ENCODE assay signal across 8 mouse cellular contexts in genomic region chr3:131302452-131303319, GRCm38 (mm10). TPM values are rescaled to one million over a fixed set of nuclear protein-coding genes. Genes with fewer than 3 reads are reported as not detected.
DNase-seq lines count a peak whose midpoint lies in the region; ATAC-seq lines count a peak whose summit lies in the region.

Cyp2u1 (minus strand) TSS chr3:131303227.

- peaks cover 4% of the 10 kb centered on the region; the same call in 1 of the 2 replicates for H3K4me1 ChIP-seq in hindbrain, embryonic 12.5 days

- peak; percentile 98 for ATAC-seq in hindbrain, embryonic 12.5 days (ENCODE audit: low FRiP score)

- peaks cover 14% of the 10 kb centered on the region; the same call in 1 of the 2 replicates for H3K27me3 ChIP-seq in hindbrain, embryonic 12.5 days

- peak within 1 kb of the TSS; percentile 73 for H3K27ac ChIP-seq in hindbrain, embryonic 12.5 days

- H3K9me3 ChIP-seq in hindbrain, embryonic 12.5 days (replicated peaks), result no peaks in the 10 kb centered on the region

- no peaks in the 10 kb centered on the region for H3K36me3 ChIP-seq in hindbrain, embryonic 12.5 days

- H3K9ac ChIP-seq in hindbrain, embryonic 12.5 days, result peak within 1 kb of the TSS; percentile 67

- H3K4me2 ChIP-seq in hindbrain, embryonic 12.5 days (replicated peaks), result peak within 1 kb of the TSS; percentile 95

- WGBS in hindbrain, embryonic 12.5 days, result under 1% methylated on average over 71 of the region's 71 CpGs

- peak within 1 kb of the TSS; percentile 78 for H3K4me3 ChIP-seq in hindbrain, embryonic 12.5 days

- DNase-seq in Muller cell, postnatal 12 days (ENCODE audit: inconsistent ontology term), result peak; percentile 95
- peak; percentile 93 for DNase-seq in cerebellum, adult 9-10 months
- DNase-seq in frontal cortex, postnatal 10 days (ENCODE audit: low spot score in 2 of 2), result peak; percentile 85 to 90
- peak; percentile 88 to 92 for DNase-seq in layer of hippocampus, postnatal 14 days (ENCODE audit: low spot score in 2 of 2)
- peak; percentile 91 for DNase-seq in lung, postnatal 10 days
- DNase-seq in ovary, postnatal 14 days (ENCODE audit: low spot score), result peak; percentile 73
- DNase-seq in thymus, postnatal 10 days (ENCODE audit: low spot score in 2 of 2), result peak; percentile 80 to 83

RNA-seq across cellular contexts. Expression of gene Cyp2u1, which starts in this region (rescaled TPM):
- polyA plus RNA-seq in hindbrain, embryonic 12.5 days (2016; fragmentation: Nextera tagmentation; extraction: Ambion mirVana), result 3.3 and 3.6 TPM in 2 replicates
- 10 to 100 TPM; 15.1 to 15.3 TPM for total RNA-seq in layer of hippocampus, postnatal 14 days (2021)

Comparison
In these comparisons a context has a peak if more than half of its experiments do, and no peak if none do; other contexts are left out.
1. Peak in every context shown above with its lines: DNase-seq, ATAC-seq, H3K4me3 ChIP-seq and H3K27ac ChIP-seq.